Mouse (Mus musculus) embryonic facial prominence, embryonic 11.5 days (tissue): ENCODE data around the gene Phf1. TPM values are rescaled to one million over a fixed set of nuclear protein-coding genes. Genes with fewer than 3 reads are reported as not detected.

Experiments used
- ATAC-seq: fragments of 200-750 bp; cut with Nextera tagmentation; replicated peaks from 2 replicates; pipeline ENCODE4 v1.8.0; 2017; ENCODE audit warnings: low read depth; ENCODE audit not compliant: insufficient number of reproducible peaks, low FRiP score, low TSS enrichment
- DNase-seq: peaks from one replicate; pipeline ENCODE4 v3.0.0-alpha.2; 2015; ENCODE audit warnings: low spot score
- H3K27ac ChIP-seq: fragments of 300-500 bp; sonication (generic); replicated peaks from 2 replicates; pipeline ENCODE4 v1.5.1; 2014; ENCODE audit warnings: mild to moderate bottlenecking, low read depth, low read length, control low read depth
- H3K27me3 ChIP-seq: fragments of 300-500 bp; sonication (generic); 2 replicates; pipeline ENCODE4 v1.6.1; 2014; ENCODE audit warnings: mild to moderate bottlenecking, low read length, moderate library complexity, mixed read lengths; ENCODE audit not compliant: control insufficient read depth, insufficient read depth
- H3K36me3 ChIP-seq: fragments of 300-500 bp; sonication (generic); replicated peaks from 2 replicates; pipeline ENCODE4 v1.6.1; 2014; ENCODE audit warnings: low read depth, mild to moderate bottlenecking, low read length, moderate library complexity, mixed read lengths; ENCODE audit not compliant: control insufficient read depth, insufficient read depth
- H3K4me1 ChIP-seq: fragments of 300-500 bp; sonication (generic); 2 replicates; pipeline ENCODE4 v1.6.1; 2014; ENCODE audit warnings: low read length, mixed read lengths; ENCODE audit not compliant: control insufficient read depth, insufficient read depth
- H3K4me2 ChIP-seq: fragments of 300-500 bp; sonication (generic); 2 replicates; pipeline ENCODE4 v1.6.1; 2014; ENCODE audit warnings: low read depth, mild to moderate bottlenecking, control low read depth, low read length, moderate library complexity
- H3K4me3 ChIP-seq: fragments of 300-500 bp; sonication (generic); 2 replicates; pipeline ENCODE4 v1.5.1; 2014; ENCODE audit warnings: low read depth, low read length, control low read depth
- H3K9ac ChIP-seq: fragments of 300-500 bp; sonication (generic); replicated peaks from 2 replicates; pipeline ENCODE4 v1.6.1; 2014; ENCODE audit warnings: mild to moderate bottlenecking, control low read depth, low read length
- H3K9me3 ChIP-seq: fragments of 300-500 bp; sonication (generic); replicated peaks from 2 replicates; pipeline ENCODE4 v1.6.1; 2016; ENCODE audit warnings: mild to moderate bottlenecking, low read length, inconsistent platforms, mixed read lengths; ENCODE audit not compliant: control insufficient read depth
- WGBS: fragments of 180-500 bp; shearing (Covaris S2); extraction: QIAGEN DNeasy Blood & Tissue Kit; methylation state at CpG from one replicate; pipeline ENCODE4 v1.1.7; 2014; 5-methylcytosine and 5-hydroxymethylcytosine counted together
- polyA plus RNA-seq: library from polyadenylated mRNA; unstranded; fragments of >200 nt; fragmentation: Nextera tagmentation; extraction: Ambion mirVana; gene quantifications from 2 replicates; pipeline ENCODE4 v1.2.1, GENCODE M21; 2014

Phf1 gene
- polyA plus RNA-seq, 1 experiment from 2014 or later = 3.7 TPM

- H3K27ac ChIP-seq = no peak overlapping the region
- no peaks in the 10 kb centered on the region for H3K27me3 ChIP-seq
- 95% methylated on average over 5 of the region's 5 CpGs for WGBS
- no peak overlapping the region for H3K4me2 ChIP-seq
- H3K4me1 ChIP-seq = peaks cover 3% of the 10 kb centered on the region; the same call in 1 of the 2 replicates
- ATAC-seq (no peak), DNase-seq (no peak)
- no peaks in the 10 kb centered on the region for H3K9me3 ChIP-seq
- no peak overlapping the region for H3K9ac ChIP-seq
- H3K4me3 ChIP-seq = no peak overlapping the region
- peaks cover 7% of the 10 kb centered on the region for H3K36me3 ChIP-seq
Measured at GRCm38 (mm10) chr17:26957872-26958271, 25.0 kb downstream of the Phf1 start.

GRCm38 (mm10) chr17:26958880-26959279 is 26.0 kb downstream of the Phf1 start:
- Histone ChIP-seq H3K9me3 (no peaks in the 10 kb centered on the region), H3K9ac (no peak overlapping the region), H3K36me3 (peaks cover 7% of the 10 kb centered on the region), H3K4me1 (no peaks in the 10 kb centered on the region), H3K27ac (no peak overlapping the region), H3K4me3 (no peak overlapping the region), H3K4me2 (no peak overlapping the region), H3K27me3 (no peaks in the 10 kb centered on the region)
- ATAC-seq (no peak), DNase-seq (no peak)
- 60% methylated on average over 5 of the region's 5 CpGs for WGBS

GRCm38 (mm10) chr17:26959815-26960214 is 27.0 kb downstream of the Phf1 start:
- Histone ChIP-seq H3K4me3 (no peak overlapping the region), H3K9me3 (no peaks in the 10 kb centered on the region), H3K27ac (no peak overlapping the region), H3K4me2 (no peak overlapping the region), H3K36me3 (peaks cover 7% of the 10 kb centered on the region), H3K4me1 (no peaks in the 10 kb centered on the region), H3K9ac (no peak overlapping the region), H3K27me3 (no peaks in the 10 kb centered on the region)
- DNase-seq (no peak), ATAC-seq (no peak)
- WGBS = 95% methylated on average over 4 of the region's 4 CpGs

- Histone ChIP-seq H3K27ac (no peak overlapping the region), H3K4me3 (no peak overlapping the region), H3K36me3 (peaks cover 9% of the 10 kb centered on the region)
Measured at GRCm38 (mm10) chr17:26961572-26962240, 28.9 kb downstream of the Phf1 start.

GRCm38 (mm10) chr17:26966993-26967392 is 34.1 kb downstream of the Phf1 start:
- DNase-seq (no peak), ATAC-seq (no peak)
- 92% methylated on average over 11 of the region's 11 CpGs for WGBS
- Histone ChIP-seq H3K36me3 (peaks cover 2% of the 10 kb centered on the region), H3K9ac (no peak overlapping the region), H3K9me3 (no peaks in the 10 kb centered on the region), H3K4me3 (no peak overlapping the region), H3K4me2 (no peak overlapping the region), H3K4me1 (peaks cover 6% of the 10 kb centered on the region; the same call in 1 of the 2 replicates), H3K27me3 (no peaks in the 10 kb centered on the region), H3K27ac (no peak overlapping the region)

More at GRCm38 (mm10) chr17:26961572-26962240, 28.9 kb downstream of the Phf1 start:
- Histone ChIP-seq H3K27me3 (no peaks in the 10 kb centered on the region), H3K9me3 (no peaks in the 10 kb centered on the region), H3K9ac (no peak overlapping the region), H3K4me2 (no peak overlapping the region), H3K4me1 (no peaks in the 10 kb centered on the region)
- 90% methylated on average over 21 of the region's 21 CpGs for WGBS
- ATAC-seq (no peak), DNase-seq (no peak)

- H3K4me3 ChIP-seq = no peak overlapping the region
- peaks cover 2% of the 10 kb centered on the region for H3K36me3 ChIP-seq
- H3K4me1 ChIP-seq = peaks cover 6% of the 10 kb centered on the region; the same call in 1 of the 2 replicates
- 93% methylated on average over 6 of the region's 6 CpGs for WGBS
- DNase-seq (no peak), ATAC-seq (no peak)
- no peaks in the 10 kb centered on the region for H3K9me3 ChIP-seq
- H3K27me3 ChIP-seq = no peaks in the 10 kb centered on the region
- H3K27ac ChIP-seq = no peak overlapping the region
- H3K4me2 ChIP-seq = no peak overlapping the region
- no peak overlapping the region for H3K9ac ChIP-seq
Measured at GRCm38 (mm10) chr17:26967477-26967876, 34.6 kb downstream of the Phf1 start.

GRCm38 (mm10) chr17:26968200-26968611 is 35.4 kb downstream of the Phf1 start:
- 82% methylated on average over 6 of the region's 6 CpGs for WGBS
- Histone ChIP-seq H3K4me2 (no peak overlapping the region), H3K4me3 (no peak overlapping the region), H3K4me1 (peaks cover 6% of the 10 kb centered on the region; the same call in 1 of the 2 replicates), H3K27me3 (no peaks in the 10 kb centered on the region), H3K9ac (no peak overlapping the region), H3K36me3 (peaks cover 2% of the 10 kb centered on the region), H3K27ac (no peak overlapping the region), H3K9me3 (no peaks in the 10 kb centered on the region)
- no peak for ATAC-seq
- DNase-seq = no peak

GRCm38 (mm10) chr17:26969257-26969656 is 36.4 kb downstream of the Phf1 start:
- no peak overlapping the region for H3K4me3 ChIP-seq
- DNase-seq = no peak
- no peak overlapping the region for H3K9ac ChIP-seq
- H3K27ac ChIP-seq = no peak overlapping the region
- H3K4me2 ChIP-seq = no peak overlapping the region
- peaks cover 10% of the 10 kb centered on the region; the same call in 1 of the 2 replicates for H3K4me1 ChIP-seq
- H3K36me3 ChIP-seq = peaks cover 2% of the 10 kb centered on the region
- no peak for ATAC-seq
- H3K9me3 ChIP-seq = no peaks in the 10 kb centered on the region
- no peaks in the 10 kb centered on the region for H3K27me3 ChIP-seq
- WGBS = 86% methylated on average over 6 of the region's 6 CpGs
